Mouse (Mus musculus) CH12.LX (cell line): ENCODE measurements around the gene Map1b.

ENCODE experiments used
- CTCF ChIP-seq, 2 experiments: IDR thresholded peaks in 1 of 2; conservative IDR thresholded peaks in 1 of 2; 2 replicates each; pipeline ENCODE4 v1.5.1; 2011 to 2012; ENCODE audit warnings: low read depth in 2 of 2, low read length in 2 of 2, improper control_type of control experiment in 1 of 2, inconsistent platforms in 1 of 2, mild to moderate bottlenecking in 1 of 2, moderate library complexity in 1 of 2
- HCFC1 ChIP-seq: IDR thresholded peaks from 2 replicates; pipeline ENCODE4 v1.6.1; 2012; ENCODE audit warnings: low read depth, mild to moderate bottlenecking, inconsistent platforms, low read length, improper control_type of control experiment
- MXI1 ChIP-seq: IDR thresholded peaks from 2 replicates; pipeline ENCODE4 v1.6.1; 2011; ENCODE audit warnings: mild to moderate bottlenecking, low read depth, low read length, improper control_type of control experiment
- NELFE ChIP-seq: IDR thresholded peaks from 2 replicates; pipeline ENCODE4 v1.6.1; 2011; ENCODE audit warnings: low read depth, low read length, improper control_type of control experiment
- RAD21 ChIP-seq: IDR thresholded peaks from 2 replicates; pipeline ENCODE4 v1.6.1; 2011; ENCODE audit warnings: low read depth, mild to moderate bottlenecking, low read length, improper control_type of control experiment, moderate library complexity
- TCF12 ChIP-seq: IDR thresholded peaks from 2 replicates; pipeline ENCODE4 v1.6.1; 2014; ENCODE audit warnings: low read depth, mild to moderate bottlenecking, inconsistent platforms, low read length, improper control_type of control experiment
- USF1 ChIP-seq: IDR thresholded peaks from 2 replicates; pipeline ENCODE4 v1.6.1; 2014; ENCODE audit warnings: low read depth, mild to moderate bottlenecking, inconsistent platforms, low read length, improper control_type of control experiment
- USF2 ChIP-seq: conservative IDR thresholded peaks from 2 replicates; pipeline ENCODE4 v1.6.1; 2011; ENCODE audit warnings: low read depth, low read length, improper control_type of control experiment
- ZKSCAN1 ChIP-seq: IDR thresholded peaks from 2 replicates; pipeline ENCODE4 v1.6.1; 2012; ENCODE audit warnings: low read depth, inconsistent platforms, low read length, improper control_type of control experiment, borderline replicate concordance

DNA sequence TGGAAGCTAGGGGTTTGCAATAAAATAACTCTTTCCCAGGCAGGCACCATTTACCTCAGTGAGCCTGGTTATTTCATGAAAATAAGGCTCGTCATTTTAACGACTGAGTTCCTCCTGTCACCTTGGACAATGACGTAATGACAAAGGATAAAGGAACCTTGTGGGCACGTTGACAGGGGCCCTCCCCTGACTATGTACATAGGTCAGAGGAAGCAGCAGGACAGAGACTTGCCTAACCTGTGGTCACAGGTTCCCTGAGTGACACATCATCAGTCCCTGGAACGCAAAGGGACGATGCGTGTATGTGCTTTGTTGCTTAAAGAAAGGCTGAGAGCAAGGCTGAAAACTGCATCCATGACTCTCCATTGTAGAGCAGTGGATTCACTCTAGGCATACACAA is 13.4 kb downstream of the Map1b start:
- TF ChIP-seq NELFE (no peak), MXI1 (no peak), USF1 (no peak), HCFC1 (no peak), USF2 (no peak), ZKSCAN1 (no peak), CTCF (conservative IDR thresholded peaks at IDR 0.05 in 1 of 2, IDR thresholded peaks at IDR 0.05 in 1 of 2; ENCODE audit: low read depth in 2 of 2, low read length in 2 of 2) (no peak), RAD21 (no peak), TCF12 (no peak)
